Mouse (Mus musculus) lung, postnatal 0 days (tissue): ENCODE results near the gene Ptprh.

ENCODE experiments used
- CTCF ChIP-seq: IDR thresholded peaks from 2 replicates; pipeline ENCODE4 v1.5.1; 2016; ENCODE audit warnings: antibody characterized with exemption, mild to moderate bottlenecking
- EP300 ChIP-seq: IDR thresholded peaks from 2 replicates; pipeline ENCODE4 v1.6.1; 2016; ENCODE audit warnings: antibody characterized with exemption, mild to moderate bottlenecking, control low read depth

DNA sequence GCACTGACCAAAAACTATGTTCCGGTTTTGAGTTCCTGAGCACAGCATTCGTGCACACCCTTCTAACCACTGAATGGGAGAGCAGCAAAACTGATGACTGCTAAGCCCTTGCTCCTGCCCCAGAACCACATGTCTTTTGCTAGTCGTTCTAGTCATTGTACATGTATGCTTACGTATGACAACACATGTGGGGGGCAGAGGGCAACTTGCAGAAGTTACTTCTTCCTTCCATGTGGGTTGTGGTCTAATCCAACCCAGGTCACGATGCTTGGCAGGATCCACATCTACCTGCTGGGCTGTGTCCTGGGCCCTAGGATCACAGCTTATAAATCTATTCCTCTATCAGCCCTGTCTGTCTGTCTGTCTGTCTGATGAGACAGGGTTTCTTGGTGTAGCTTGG is 100.0 kb downstream of the Ptprh start:
- TF ChIP-seq CTCF = no peak
- TF ChIP-seq EP300 = no peak
